Mouse (Mus musculus) E14TG2a.4 (cell line): Measurements from ENCODE around the gene Ripply1.
A peak's percentile ranks its signal among the peaks of the same experiment; 100 is the strongest.
"Not testable (repeated sequence)": the region's sequence is repeated elsewhere in the genome, so short reads cannot be mapped to it uniquely, and the experiment has no call there.

ENCODE experiments used
- H3K27me3 ChIP-seq: 2 replicates; pipeline ENCODE4 v1.6.1; 2014; ENCODE audit warnings: low read length, control low read depth; ENCODE audit not compliant: insufficient read depth
- H3K36me3 ChIP-seq: 2 replicates; pipeline ENCODE4 v1.6.1; 2014; ENCODE audit warnings: low read length, control low read depth; ENCODE audit not compliant: insufficient read depth
- H3K4me1 ChIP-seq: replicated peaks from 2 replicates; pipeline ENCODE4 v1.6.1; 2014; ENCODE audit warnings: low read depth, low read length, control low read depth
- H3K4me3 ChIP-seq: replicated peaks from 2 replicates; pipeline ENCODE4 v1.5.1; 2014; ENCODE audit warnings: mild to moderate bottlenecking, low read length
- H3K9me3 ChIP-seq: 2 replicates; pipeline ENCODE4 v1.6.1; 2014; ENCODE audit warnings: low read length, control low read depth
- CTCF ChIP-seq: conservative IDR thresholded peaks from 2 replicates; pipeline ENCODE4 v1.5.1; 2014; ENCODE audit warnings: low read length
- NANOG ChIP-seq: IDR thresholded peaks from 2 replicates; pipeline ENCODE4 v1.6.1; 2014; ENCODE audit warnings: borderline replicate concordance, low read length, mixed read lengths
- POU5F1 ChIP-seq: IDR thresholded peaks from 2 replicates; pipeline ENCODE4 v1.6.1; 2014; ENCODE audit warnings: low read length, borderline replicate concordance

Gene Ripply1

DNA sequence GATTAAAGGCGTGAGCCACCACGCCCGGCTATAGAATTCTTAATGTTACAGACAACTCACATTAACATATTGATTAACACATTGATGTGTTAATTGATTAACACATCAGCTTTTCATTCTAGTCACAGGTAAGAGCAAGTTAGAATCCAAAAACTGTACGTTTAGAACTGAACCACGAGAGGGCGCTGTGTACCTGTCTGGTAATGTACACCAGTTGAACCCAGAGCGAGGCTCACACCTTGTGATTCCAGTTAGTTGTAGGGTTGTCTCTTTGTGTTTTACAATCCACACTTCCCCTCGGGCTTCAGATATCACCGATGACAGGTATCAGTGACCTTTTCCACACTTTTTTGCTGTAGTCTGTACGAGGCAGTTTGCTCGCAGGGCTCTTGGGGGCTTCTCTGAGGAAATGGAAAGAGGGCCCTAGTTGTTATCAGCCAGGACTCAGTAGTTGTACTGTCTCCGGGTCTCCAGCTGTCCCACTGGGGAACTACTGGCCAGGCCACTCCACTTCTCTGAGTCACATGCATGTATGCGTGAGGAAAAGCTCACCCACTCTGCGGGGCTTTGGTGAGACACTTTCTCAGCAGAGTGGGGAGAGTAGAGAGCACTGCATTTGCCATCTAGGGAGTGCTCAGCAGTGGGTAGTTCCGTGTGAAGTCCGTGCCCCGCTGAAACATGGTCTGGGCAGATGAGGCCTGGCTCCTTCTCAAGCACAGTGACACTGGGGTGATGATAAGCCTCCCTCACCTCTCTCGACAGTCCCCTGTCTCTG is 7.7 kb downstream of the Ripply1 start:
- Histone ChIP-seq H3K4me1 (peaks cover 43% of the 10 kb centered on the region), H3K36me3 (peaks cover 12% of the 10 kb centered on the region), H3K9me3 (no peaks in the 10 kb centered on the region), H3K4me3 (0 out of 2 replicates have a peak overlapping the region, but pooled peaks have one; percentile 29), H3K27me3 (no peaks in the 10 kb centered on the region)
- TF ChIP-seq CTCF (peak; percentile 33), POU5F1 (no peak), NANOG (no peak)

DNA sequence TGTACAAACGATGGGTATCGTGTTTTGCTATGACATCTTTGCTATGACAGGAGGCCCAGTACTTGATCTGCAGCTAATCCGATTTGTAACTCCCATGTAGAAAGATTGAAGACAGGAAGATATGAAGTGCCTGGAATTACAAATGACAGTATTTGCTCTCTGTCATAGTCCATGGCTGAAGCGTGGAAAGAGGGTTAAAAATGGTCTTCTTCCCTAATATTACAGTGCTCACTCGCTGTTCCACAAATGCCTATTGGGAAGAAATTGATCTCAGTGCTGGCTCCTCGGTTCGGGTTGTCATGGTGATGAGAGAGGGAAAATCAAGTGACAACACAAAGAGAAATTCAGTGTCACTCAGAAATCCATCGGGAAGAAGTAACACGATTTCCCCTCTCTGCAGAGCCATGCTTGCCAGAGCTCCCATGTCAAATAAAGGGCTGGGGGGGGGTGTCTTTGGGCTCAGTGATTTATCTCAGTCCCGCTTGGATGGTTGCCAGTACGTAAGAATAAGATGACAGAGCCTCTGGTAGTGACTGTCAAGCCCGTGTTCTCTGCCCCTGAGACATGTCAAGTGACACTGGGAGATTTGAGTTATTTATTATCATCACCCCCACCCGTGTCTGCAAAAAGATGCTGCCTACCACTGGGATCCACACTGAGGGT is 12.0 kb downstream of the Ripply1 start:
- TF ChIP-seq POU5F1 (no peak), CTCF (no peak), NANOG (no peak)
- no peaks in the 10 kb centered on the region for H3K27me3 ChIP-seq
- H3K4me1 ChIP-seq: peaks cover 7% of the 10 kb centered on the region; the same call in 1 of the 2 replicates
- H3K4me3 ChIP-seq: no peak overlapping the region
- no peaks in the 10 kb centered on the region for H3K36me3 ChIP-seq
- no peaks in the 10 kb centered on the region for H3K9me3 ChIP-seq

DNA sequence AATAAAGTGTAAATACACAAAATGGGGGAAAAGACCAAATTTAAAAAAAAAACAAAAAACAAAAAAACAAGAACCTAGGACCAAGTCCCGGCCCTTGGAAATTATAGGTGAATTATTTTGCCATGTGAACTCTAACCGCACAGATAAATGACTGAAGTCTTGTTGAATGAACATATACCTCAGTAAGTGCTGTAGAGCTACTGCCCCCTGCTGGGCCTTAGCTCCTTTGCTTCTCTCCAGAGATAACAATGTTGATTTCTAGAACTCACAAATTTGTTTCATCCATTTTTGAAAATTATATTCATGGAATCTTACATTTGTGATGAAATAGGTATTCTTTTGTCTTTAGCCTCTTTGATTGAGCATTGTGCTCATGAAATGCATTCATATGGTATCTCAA is 19.6 kb downstream of the Ripply1 start:
- TF ChIP-seq POU5F1 (no peak), CTCF (peak; percentile 24), NANOG (no peak)
- Histone ChIP-seq H3K27me3 (no peaks in the 10 kb centered on the region), H3K4me3 (no peak overlapping the region), H3K4me1 (no peaks in the 10 kb centered on the region), H3K9me3 (no peaks in the 10 kb centered on the region), H3K36me3 (no peaks in the 10 kb centered on the region)

DNA sequence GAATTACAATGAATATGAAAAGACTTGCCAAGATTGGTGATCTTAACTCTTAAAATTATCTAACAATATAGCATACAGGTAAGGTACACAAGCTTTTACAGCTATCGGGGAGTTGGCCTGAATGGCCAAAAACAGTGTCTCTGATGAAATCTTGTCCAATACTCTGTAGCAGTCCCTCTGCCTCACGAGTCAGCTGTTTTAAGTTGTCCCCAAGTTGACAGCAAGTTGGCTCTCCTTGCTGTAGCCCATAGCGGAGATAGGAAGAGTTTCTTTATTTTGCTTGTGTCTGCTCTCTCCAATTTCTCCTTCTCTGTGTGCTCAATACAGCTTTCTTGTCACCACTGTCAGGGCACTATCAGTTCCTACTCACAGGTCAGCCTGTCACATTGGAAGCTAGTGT is 23.5 kb downstream of the Ripply1 start:
- H3K36me3 ChIP-seq, H3K9me3 ChIP-seq, H3K4me1 ChIP-seq, H3K27me3 ChIP-seq, H3K4me3 ChIP-seq: not testable (repeated sequence)

DNA sequence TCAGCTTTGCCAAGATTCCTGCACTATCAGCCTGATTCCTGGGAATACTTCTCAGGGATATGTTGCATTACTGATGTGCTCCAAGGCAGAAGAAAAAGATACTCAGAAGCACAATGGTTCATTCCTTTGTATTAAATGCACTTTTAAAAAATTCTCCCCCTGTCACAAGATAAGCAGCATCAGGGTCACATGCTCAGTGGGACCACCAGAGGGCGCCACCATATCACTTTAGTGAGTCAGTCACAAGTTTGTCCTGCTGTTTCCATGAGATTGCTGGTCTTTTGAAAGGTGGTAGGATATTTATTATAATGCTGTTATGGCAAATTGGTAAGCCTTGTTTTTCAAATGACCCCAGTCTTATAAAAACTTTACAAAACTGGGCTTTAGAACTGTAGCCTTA is 30.3 kb downstream of the Ripply1 start:
- H3K4me3 ChIP-seq: no peak overlapping the region
- H3K4me1 ChIP-seq: no peaks in the 10 kb centered on the region
- H3K36me3 ChIP-seq: no peaks in the 10 kb centered on the region
- no peaks in the 10 kb centered on the region for H3K9me3 ChIP-seq
- TF ChIP-seq CTCF (peak; percentile 50), NANOG (no peak)
- no peaks in the 10 kb centered on the region for H3K27me3 ChIP-seq

DNA sequence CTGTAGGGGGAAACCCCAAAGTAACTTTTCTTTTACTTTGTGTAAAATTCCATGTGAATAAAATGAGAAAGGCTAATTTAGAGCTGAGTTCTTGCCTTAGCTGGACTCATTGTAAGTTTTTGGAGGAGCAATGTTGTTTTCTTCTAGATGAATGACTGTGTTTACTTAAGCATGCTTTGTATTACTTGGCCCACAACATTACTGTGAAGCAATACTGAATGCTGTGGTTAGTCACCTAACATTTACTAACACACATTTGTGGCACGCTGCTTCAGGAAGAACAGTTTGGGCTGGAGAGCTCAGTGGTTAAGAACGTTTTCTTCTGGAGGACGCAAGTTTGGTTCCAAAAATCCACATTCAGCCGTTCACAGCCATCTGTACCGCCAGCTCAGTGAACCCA is 45.1 kb downstream of the Ripply1 start:
- no peak overlapping the region for H3K4me3 ChIP-seq
- no peaks in the 10 kb centered on the region for H3K4me1 ChIP-seq
- TF ChIP-seq CTCF: no peak
- TF ChIP-seq POU5F1: no peak
- TF ChIP-seq NANOG: no peak
- H3K27me3 ChIP-seq: no peaks in the 10 kb centered on the region
- no peaks in the 10 kb centered on the region for H3K36me3 ChIP-seq
- no peaks in the 10 kb centered on the region for H3K9me3 ChIP-seq

DNA sequence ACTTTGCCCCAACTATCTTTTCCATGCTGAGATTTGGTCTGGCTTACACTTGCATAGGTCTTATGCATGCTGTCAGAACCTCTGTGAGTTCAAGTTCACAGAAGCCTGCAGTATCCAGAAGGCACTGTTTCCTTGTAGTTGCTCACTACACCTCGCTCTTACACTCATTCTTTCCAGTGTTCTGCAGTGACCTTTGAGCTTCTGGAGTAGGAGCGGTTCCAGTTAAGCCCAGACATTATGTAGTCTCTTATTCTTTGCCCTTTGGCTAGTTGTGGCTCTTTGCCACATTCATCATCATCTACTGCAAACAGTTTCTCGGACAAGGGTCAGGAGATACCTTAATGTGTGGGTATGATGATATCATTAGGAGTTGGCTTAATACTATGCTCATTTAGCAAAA is 51.6 kb downstream of the Ripply1 start:
- Histone ChIP-seq H3K9me3 (no peaks in the 10 kb centered on the region), H3K4me3 (no peak overlapping the region), H3K36me3 (no peaks in the 10 kb centered on the region), H3K4me1 (no peaks in the 10 kb centered on the region), H3K27me3 (no peaks in the 10 kb centered on the region)
- TF ChIP-seq NANOG (no peak), CTCF (no peak), POU5F1 (no peak)
